Mouse (Mus musculus): Measurements from ENCODE around the gene Nploc4.

GRCm38 (mm10) chr11:120350711-120351110, 86.8 kb downstream of the Nploc4 start:
- TF ChIP-seq CTCF (conservative IDR thresholded peaks at IDR 0.05 in 1 of 2, IDR thresholded peaks at IDR 0.05 in 1 of 2; ENCODE audit: low read depth in 2 of 2, low read length in 2 of 2) (no peak), RCOR1 (conservative IDR thresholded peaks at IDR 0.05; ENCODE audit: low read depth, low read length) (no peak), POLR2AphosphoS2 (IDR thresholded peaks at IDR 0.05; ENCODE audit: low read depth, low read length) (no peak), EP300 (IDR thresholded peaks at IDR 0.05; ENCODE audit: low read length) (no peak), ZKSCAN1 (IDR thresholded peaks at IDR 0.05; ENCODE audit: borderline replicate concordance, low read depth, low read length) (no peak), POLR2A (IDR thresholded peaks at IDR 0.05; ENCODE audit: low read depth, low read length) (no peak), BHLHE40 (IDR thresholded peaks at IDR 0.05; ENCODE audit: low read depth, low read length) (no peak), RAD21 (IDR thresholded peaks at IDR 0.05; ENCODE audit: low read depth, low read length) (no peak), ELF1 (IDR thresholded peaks at IDR 0.05; ENCODE audit: low read depth, low read length) (no peak), UBTF (IDR thresholded peaks at IDR 0.05; ENCODE audit: low read depth, low read length) (no peak), JUN (IDR thresholded peaks at IDR 0.05; ENCODE audit: insufficient read depth, low read depth, low read length) (no peak), USF1 (IDR thresholded peaks at IDR 0.05; ENCODE audit: low read depth, low read length) (no peak), SMC3 (IDR thresholded peaks at IDR 0.05; ENCODE audit: low read depth, low read length) (no peak)

All from CH12.LX (cell line).